Comparison of ENCODE assay signal across 28 mouse cellular contexts in the genomic region with DNA sequence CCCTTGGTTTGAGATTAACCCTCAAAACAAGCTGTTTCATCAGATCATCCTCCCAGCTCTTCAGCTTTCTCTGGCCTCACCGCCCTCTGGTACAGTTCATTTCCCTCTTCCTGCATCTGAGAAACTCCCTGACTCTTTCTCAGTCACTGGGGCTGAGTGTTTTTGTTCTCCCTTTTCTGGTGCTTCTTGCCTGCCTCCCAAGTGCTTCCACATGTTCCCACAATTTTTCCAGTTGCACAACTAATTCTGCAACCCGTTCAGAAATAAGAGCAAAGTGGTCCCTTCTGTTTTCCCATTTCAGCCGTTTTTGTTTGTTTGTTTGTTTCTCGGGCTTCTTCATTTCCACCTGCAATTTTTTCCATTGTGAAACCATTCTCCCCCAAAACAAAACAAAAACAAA.
"Had no signal": no experiment of that assay in that cellular context is flagged by ENCODE, and none has a peak within 500 bp of the region (broad histone marks: within the 10 kb centered on the region; RNA-seq: fewer than 3 reads in every experiment).

No protein-coding gene starts in this region.

- DNase-seq: cerebellum, adult 2 months; cerebellum, adult 8-10 months; cerebellum, adult 9-10 months; cerebellum, adult 9-11 months; cerebellum, postnatal 10 days; cerebellum, postnatal 14 days; cerebellum, postnatal 25 days; cerebellum, postnatal 36 days; embryo, embryonic 11 days; forebrain, postnatal 0 days; gastrocnemius, adult 2 months; gastrocnemius, postnatal 10 days; gastrocnemius, postnatal 14 days; gastrocnemius, postnatal 25 days; gastrocnemius, postnatal 36 days; heart, adult 18-20 months; heart, adult 2 months had no signal

- ATAC-seq: forebrain, embryonic 13.5 days; forebrain, embryonic 14.5 days; forebrain, embryonic 15.5 days; forebrain, embryonic 16.5 days; forebrain, postnatal 0 days had no signal

- H3K9me3 ChIP-seq: embryonic facial prominence, embryonic 10.5 days; embryonic facial prominence, embryonic 12.5 days; embryonic facial prominence, embryonic 13.5 days; embryonic facial prominence, embryonic 15.5 days; forebrain, embryonic 10.5 days; forebrain, embryonic 12.5 days; forebrain, embryonic 15.5 days had no signal

- H3K4me2 ChIP-seq: embryonic facial prominence, embryonic 12.5 days; embryonic facial prominence, embryonic 13.5 days; embryonic facial prominence, embryonic 15.5 days; forebrain, embryonic 12.5 days; forebrain, embryonic 13.5 days; forebrain, embryonic 15.5 days had no signal

- H3K36me3 ChIP-seq: embryonic facial prominence, embryonic 12.5 days; embryonic facial prominence, embryonic 13.5 days; embryonic facial prominence, embryonic 15.5 days; forebrain, embryonic 10.5 days; forebrain, embryonic 12.5 days; forebrain, embryonic 15.5 days had no signal

- H3K27ac ChIP-seq: embryonic facial prominence, embryonic 10.5 days; embryonic facial prominence, embryonic 12.5 days; embryonic facial prominence, embryonic 13.5 days; embryonic facial prominence, embryonic 15.5 days; forebrain, embryonic 10.5 days; forebrain, embryonic 12.5 days; forebrain, embryonic 13.5 days; forebrain, embryonic 15.5 days; gastrocnemius, adult 2 months; heart, adult 2 months had no signal

- H3K9ac ChIP-seq: embryonic facial prominence, embryonic 12.5 days; embryonic facial prominence, embryonic 13.5 days; embryonic facial prominence, embryonic 15.5 days; forebrain, embryonic 12.5 days; forebrain, embryonic 13.5 days; forebrain, embryonic 15.5 days; forebrain, postnatal 0 days had no signal

- H3K4me3 ChIP-seq: embryonic facial prominence, embryonic 10.5 days; embryonic facial prominence, embryonic 12.5 days; embryonic facial prominence, embryonic 13.5 days; embryonic facial prominence, embryonic 15.5 days; erythroblast, embryonic 14.5 days; forebrain, embryonic 10.5 days; forebrain, embryonic 12.5 days; forebrain, embryonic 13.5 days; forebrain, embryonic 15.5 days; gastrocnemius, adult 2 months; heart, adult 2 months had no signal

- H3K4me1 ChIP-seq: embryonic facial prominence, embryonic 10.5 days; embryonic facial prominence, embryonic 12.5 days; embryonic facial prominence, embryonic 13.5 days; embryonic facial prominence, embryonic 15.5 days; forebrain, embryonic 10.5 days; forebrain, embryonic 12.5 days; forebrain, embryonic 13.5 days; forebrain, embryonic 15.5 days had no signal

- H3K27me3 ChIP-seq: embryonic facial prominence, embryonic 12.5 days; embryonic facial prominence, embryonic 13.5 days; embryonic facial prominence, embryonic 15.5 days; forebrain, embryonic 12.5 days; forebrain, embryonic 13.5 days; forebrain, embryonic 15.5 days had no signal
